Mouse (Mus musculus): ENCODE results near the gene Scaf4.

DNA sequence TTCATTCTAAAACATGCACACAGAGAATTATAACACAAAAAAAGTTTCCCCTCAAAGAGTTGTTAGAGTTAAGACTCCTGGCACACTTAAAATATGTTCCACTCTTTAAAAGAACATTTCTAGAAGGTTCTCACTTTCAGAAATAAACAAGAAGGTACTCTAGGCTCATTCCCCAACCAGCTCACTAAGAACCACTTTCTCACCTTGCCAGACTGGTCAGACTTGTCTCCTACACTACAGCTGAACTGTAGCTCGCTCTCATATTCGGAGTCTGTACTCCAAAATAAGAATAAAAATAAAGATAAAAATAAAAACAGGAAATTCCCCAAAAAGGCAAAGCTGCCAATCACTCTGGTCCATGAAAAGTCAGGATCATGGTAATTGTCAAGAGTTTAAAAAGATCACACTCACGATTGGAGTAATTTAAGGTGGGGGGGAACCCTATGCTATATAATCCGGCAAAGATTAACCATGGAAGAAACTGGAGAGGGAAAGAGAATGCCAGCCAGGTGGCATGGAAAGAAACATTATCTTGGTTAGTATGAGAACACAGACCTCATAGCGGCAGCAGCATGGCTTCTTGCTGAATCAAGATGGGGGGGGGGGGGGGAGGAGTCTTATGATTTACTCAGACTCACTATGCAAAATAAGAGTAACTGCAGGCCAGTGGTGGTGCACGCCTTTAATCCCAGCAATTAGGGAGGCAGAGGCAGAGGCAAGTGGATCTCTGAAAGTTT, 80.9 kb downstream of the Scaf4 start:
- TF ChIP-seq POLR2A (IDR thresholded peaks at IDR 0.05; ENCODE audit: low read depth, low read length), result no peak
- TF ChIP-seq CTCF (IDR thresholded peaks at IDR 0.05; ENCODE audit: extremely low read depth, insufficient read depth, insufficient read length, insufficient replicate concordance), result no peak
